Mouse (Mus musculus) midbrain, postnatal 0 days (tissue): ENCODE measurements around the gene Tfb2m. TPM values are rescaled to one million over a fixed set of nuclear protein-coding genes. Genes with fewer than 3 reads are reported as not detected.
"Not testable (repeated sequence)": the region's sequence is repeated elsewhere in the genome, so short reads cannot be mapped to it uniquely, and the experiment has no call there.

Source experiments
- ATAC-seq: fragments of 200-750 bp; cut with Nextera tagmentation; 2 replicates; pipeline ENCODE4 v1.8.0; 2017; ENCODE audit warnings: moderate number of reproducible peaks, mild to moderate bottlenecking, moderate TSS enrichment, moderate library complexity; ENCODE audit not compliant: low FRiP score
- DNase-seq: peaks from one replicate; pipeline ENCODE4 v3.0.0-alpha.2; 2015; ENCODE audit warnings: low spot score
- H3K27ac ChIP-seq: fragments of 300-500 bp; sonication (generic); 2 replicates; pipeline ENCODE4 v1.5.1; 2014; ENCODE audit warnings: low read depth, mild to moderate bottlenecking, low read length, mixed read lengths
- H3K27me3 ChIP-seq: fragments of 300-500 bp; sonication (generic); 2 replicates; pipeline ENCODE4 v1.6.1; 2014; ENCODE audit warnings: low read length, control low read depth, mixed read lengths; ENCODE audit not compliant: insufficient read depth
- H3K36me3 ChIP-seq: fragments of 300-500 bp; sonication (generic); 2 replicates; pipeline ENCODE4 v1.6.1; 2014; ENCODE audit warnings: low read length, control low read depth, mixed read lengths; ENCODE audit not compliant: insufficient read depth
- H3K4me1 ChIP-seq: fragments of 300-500 bp; sonication (generic); 2 replicates; pipeline ENCODE4 v1.6.1; 2014; ENCODE audit warnings: mild to moderate bottlenecking, control low read depth, antibody characterized with exemption, low read length, mixed read lengths; ENCODE audit not compliant: insufficient read depth
- H3K4me2 ChIP-seq: fragments of 300-500 bp; sonication (generic); 2 replicates; pipeline ENCODE4 v1.6.1; 2014; ENCODE audit warnings: low read depth, mild to moderate bottlenecking, low read length, mixed read lengths; ENCODE audit not compliant: poor library complexity, severe bottlenecking
- H3K4me3 ChIP-seq: fragments of 300-500 bp; sonication (generic); 2 replicates; pipeline ENCODE4 v1.5.1; 2014; ENCODE audit warnings: low read depth, mild to moderate bottlenecking, low read length, moderate library complexity
- H3K9ac ChIP-seq: fragments of 300-500 bp; sonication (generic); replicated peaks from 2 replicates; pipeline ENCODE4 v1.6.1; 2014; ENCODE audit warnings: mild to moderate bottlenecking, low read length, moderate library complexity, mixed read lengths; ENCODE audit not compliant: poor library complexity, severe bottlenecking
- H3K9me3 ChIP-seq: fragments of 300-500 bp; sonication (generic); 2 replicates; pipeline ENCODE4 v1.6.1; 2016; ENCODE audit warnings: low read length, control low read depth
- CTCF ChIP-seq: IDR thresholded peaks from 2 replicates; pipeline ENCODE4 v1.5.1; 2016; ENCODE audit warnings: antibody characterized with exemption, mild to moderate bottlenecking
- WGBS: fragments of 180-500 bp; shearing (Covaris S2); extraction: QIAGEN DNeasy Blood & Tissue Kit; methylation state at CpG from one replicate; pipeline ENCODE4 v1.1.7; 2014; 5-methylcytosine and 5-hydroxymethylcytosine counted together
- polyA plus RNA-seq: library from polyadenylated mRNA; unstranded; fragments of >200 nt; fragmentation: Nextera tagmentation; extraction: Ambion mirVana; gene quantifications from 2 replicates; pipeline ENCODE4 v1.2.1, GENCODE M21; 2015
- total RNA-seq: library from RNA; depleted of rRNA; stranded (reverse); fragments of >200 nt; gene quantifications from 2 replicates; pipeline ENCODE4 v1.2.3, GENCODE M21; 2014; rRNA removed

Gene Tfb2m
- total RNA-seq (13.4 and 14.2 TPM in 2 replicates), polyA plus RNA-seq (29.5 and 31.1 TPM in 2 replicates)

GRCm38 (mm10) chr1:179545768-179546550 is at the start of gene Tfb2m, which contains the start of gene Cnst:
Tfb2m (minus strand) TSS chr1:179546267.
Cnst (plus strand) TSS chr1:179546370.
- peak within 1 kb of the TSS; percentile 88 for H3K27ac ChIP-seq
- H3K9ac ChIP-seq = peak within 1 kb of the TSS; percentile 86
- H3K9me3 ChIP-seq, H3K27me3 ChIP-seq, H3K4me1 ChIP-seq, H3K36me3 ChIP-seq: not testable (repeated sequence)
- DNase-seq (peak; percentile 98), ATAC-seq (peak; percentile 100)
- under 1% methylated on average over 61 of the region's 69 CpGs for WGBS
- H3K4me2 ChIP-seq = peak within 1 kb of the TSS; percentile 80
- H3K4me3 ChIP-seq = peak within 1 kb of the TSS; percentile 79

DNA sequence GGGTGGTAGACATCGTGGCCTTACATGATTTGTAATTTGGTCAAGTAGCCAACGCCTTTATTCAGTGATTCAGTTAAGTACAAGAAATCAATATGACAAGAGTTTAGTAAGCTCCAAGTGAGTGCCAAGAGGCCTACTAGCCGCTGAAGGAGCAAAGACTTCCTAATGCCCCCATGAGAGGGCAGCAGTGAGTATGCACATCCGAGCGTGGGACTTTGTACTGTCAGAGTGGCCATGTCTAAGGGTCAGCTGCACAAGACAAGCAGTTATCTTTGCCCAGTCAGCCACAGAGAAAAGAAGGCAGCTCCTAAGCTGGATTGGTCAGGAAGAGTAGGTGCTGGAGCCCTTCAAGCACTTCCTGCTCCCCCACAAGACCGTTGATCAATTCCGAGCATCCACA is 46.9 kb upstream of the Tfb2m start:
- H3K27ac ChIP-seq = no peak overlapping the region
- H3K4me1 ChIP-seq = no peaks in the 10 kb centered on the region
- H3K4me3 ChIP-seq = no peak overlapping the region
- peak; percentile 42 for TF ChIP-seq CTCF
- H3K4me2 ChIP-seq = no peak overlapping the region
- no peak for ATAC-seq
- no peak overlapping the region for H3K9ac ChIP-seq
- no peaks in the 10 kb centered on the region for H3K27me3 ChIP-seq
- no peaks in the 10 kb centered on the region for H3K9me3 ChIP-seq
- peaks cover 6% of the 10 kb centered on the region; the same call in 1 of the 2 replicates for H3K36me3 ChIP-seq
- 75% methylated on average over 7 of the region's 7 CpGs for WGBS
- no peak for DNase-seq

DNA sequence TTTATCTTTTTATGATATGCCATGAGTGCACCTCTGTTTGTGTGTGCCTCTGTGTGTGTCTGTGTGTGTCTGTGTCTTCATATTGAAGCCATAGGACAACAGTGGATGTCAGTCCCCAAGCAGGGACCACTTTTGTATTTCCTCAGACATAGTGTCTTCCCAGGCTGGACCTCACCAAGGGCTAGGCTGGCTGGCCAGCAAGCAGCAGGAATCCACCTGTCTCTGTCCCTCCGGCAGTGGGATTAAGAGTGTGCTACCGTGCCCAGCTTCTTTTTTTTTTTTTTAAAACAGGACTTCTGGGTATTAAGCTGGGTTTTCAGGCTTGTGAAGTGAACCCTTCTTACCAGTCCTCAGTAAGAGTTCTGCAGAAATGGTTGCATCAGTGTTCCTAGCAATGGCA is 46.1 kb upstream of the Tfb2m start:
- DNase-seq = no peak
- Histone ChIP-seq H3K36me3 (peaks cover 6% of the 10 kb centered on the region; the same call in 1 of the 2 replicates), H3K4me2 (no peak overlapping the region), H3K9ac (no peak overlapping the region), H3K27ac (no peak overlapping the region), H3K4me3 (no peak overlapping the region), H3K4me1 (no peaks in the 10 kb centered on the region), H3K27me3 (no peaks in the 10 kb centered on the region), H3K9me3 (no peaks in the 10 kb centered on the region)
- 86% methylated on average over 2 of the region's 2 CpGs for whole genome bisulfite sequencing
- no peak for TF ChIP-seq CTCF
- ATAC-seq = no peak

DNA sequence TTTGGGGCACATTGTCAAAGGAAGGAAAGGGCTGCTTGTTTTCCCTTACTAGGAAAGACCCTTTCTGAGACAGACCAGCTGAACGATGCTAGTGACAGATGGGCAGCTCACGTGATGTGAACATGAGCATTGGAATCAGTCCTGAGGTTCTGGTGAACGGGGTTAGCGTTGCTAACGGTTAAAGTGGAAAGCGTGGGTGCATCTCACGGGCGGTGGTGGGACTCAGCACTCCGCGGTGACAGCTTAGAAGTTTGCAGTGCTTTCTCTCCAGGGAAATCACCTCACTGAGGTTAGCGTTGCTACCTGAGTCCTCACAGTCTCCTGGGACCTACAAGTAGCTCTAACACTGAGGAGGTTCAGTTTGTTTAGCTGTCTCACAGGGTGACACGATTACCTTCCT is 45.6 kb upstream of the Tfb2m start:
- no peaks in the 10 kb centered on the region for H3K9me3 ChIP-seq
- DNase-seq (peak; percentile 57), ATAC-seq (no peak)
- H3K36me3 ChIP-seq = peaks cover 6% of the 10 kb centered on the region; the same call in 1 of the 2 replicates
- H3K4me1 ChIP-seq = no peaks in the 10 kb centered on the region
- H3K4me2 ChIP-seq = no peak overlapping the region
- no peak overlapping the region for H3K27ac ChIP-seq
- no peaks in the 10 kb centered on the region for H3K27me3 ChIP-seq
- H3K9ac ChIP-seq = no peak overlapping the region
- H3K4me3 ChIP-seq = no peak overlapping the region
- 80% methylated on average over 12 of the region's 12 CpGs for WGBS
- TF ChIP-seq CTCF = no peak

DNA sequence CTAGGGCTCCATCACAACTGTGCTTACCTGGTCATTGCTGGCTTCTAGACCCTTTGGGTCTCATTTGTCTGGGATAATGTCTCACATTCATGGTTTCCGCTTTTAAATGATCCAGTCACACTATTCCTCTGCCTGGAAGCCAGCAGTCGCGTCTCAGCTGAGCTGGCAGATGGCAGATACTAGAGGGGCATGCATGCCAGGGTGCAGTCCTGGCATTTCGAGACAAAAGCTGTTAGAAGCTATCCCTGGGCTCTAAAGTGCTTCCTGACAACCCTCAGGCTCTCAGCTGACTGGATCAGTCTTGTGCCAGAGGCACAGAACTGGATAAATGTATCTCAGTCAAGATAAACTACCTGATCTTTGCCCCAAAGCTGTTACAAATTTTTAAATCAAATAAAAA is 42.2 kb upstream of the Tfb2m start:
- H3K36me3 ChIP-seq = peaks cover 4% of the 10 kb centered on the region; the same call in 1 of the 2 replicates
- no peaks in the 10 kb centered on the region for H3K27me3 ChIP-seq
- ATAC-seq (no peak), DNase-seq (peak; percentile 39)
- H3K4me3 ChIP-seq = no peak overlapping the region
- TF ChIP-seq CTCF = no peak
- 47% methylated on average over 4 of the region's 4 CpGs for WGBS
- H3K27ac ChIP-seq = no peak overlapping the region
- no peaks in the 10 kb centered on the region for H3K4me1 ChIP-seq
- H3K9ac ChIP-seq = no peak overlapping the region
- H3K4me2 ChIP-seq = no peak overlapping the region
- no peaks in the 10 kb centered on the region for H3K9me3 ChIP-seq

GRCm38 (mm10) chr1:179586430-179587095 is 40.5 kb upstream of the Tfb2m start:
- Histone ChIP-seq H3K36me3 (0 out of 2 replicates have a peak, but pooled peaks cover 2% of the 10 kb centered on the region), H3K4me1 (no peaks in the 10 kb centered on the region), H3K27ac (no peak overlapping the region), H3K27me3 (no peaks in the 10 kb centered on the region), H3K9ac (no peak overlapping the region), H3K9me3 (no peaks in the 10 kb centered on the region), H3K4me2 (no peak overlapping the region), H3K4me3 (no peak overlapping the region)
- TF ChIP-seq CTCF = no peak
- ATAC-seq = no peak
- DNase-seq = no peak
- WGBS = 70% methylated on average over 3 of the region's 3 CpGs
